In the genomic region with DNA sequence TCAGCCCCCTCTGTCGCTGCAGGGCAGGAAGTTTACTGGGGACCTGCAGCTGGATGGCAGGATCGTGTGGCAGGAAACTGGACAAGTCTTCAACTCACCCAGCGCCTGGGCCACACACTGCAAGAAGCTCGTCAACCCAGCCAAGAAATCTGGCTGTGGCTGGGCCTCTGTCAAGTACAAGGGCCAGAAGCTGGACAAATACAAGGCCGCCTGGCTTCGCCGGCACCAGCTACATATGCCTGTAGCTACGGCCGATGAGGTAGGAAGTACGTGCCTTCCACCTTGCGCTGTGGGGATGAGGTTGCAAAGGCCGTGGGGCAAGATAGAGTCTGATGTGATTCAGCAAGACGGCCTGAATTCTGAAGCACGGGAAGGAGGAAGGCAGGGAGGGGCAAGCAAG, we compare ENCODE assay signal across 8 mouse cellular contexts. TPM values are rescaled to one million over a fixed set of nuclear protein-coding genes. Genes with fewer than 3 reads are reported as not detected.
DNase-seq lines count a peak whose midpoint lies in the region; ATAC-seq and TF ChIP-seq lines count a peak whose summit lies in the region.

No protein-coding gene starts in this region.

- no peak for TF ChIP-seq CTCF in heart, postnatal 0 days (IDR thresholded peaks at IDR 0.05; ENCODE audit: low read depth)

- H3K27ac ChIP-seq in heart, postnatal 0 days (ENCODE audit: low read depth), result no peak overlapping the region
- 0 out of 2 replicates have a peak overlapping the region, but pooled peaks have one; percentile 92 for H3K27ac ChIP-seq in embryonic facial prominence, embryonic 10.5 days (replicated peaks)
- no peak overlapping the region for H3K27ac ChIP-seq in hindbrain, embryonic 16.5 days (ENCODE audit: low read depth, low read length)
- peak overlapping the region; percentile 97; the same call in 1 of the 2 replicates for H3K27ac ChIP-seq in midbrain, embryonic 15.5 days

- H3K4me2 ChIP-seq in heart, postnatal 0 days (ENCODE audit: low read depth, low read length), result peak overlapping the region; percentile 98; the same call in 1 of the 2 replicates
- peak overlapping the region; percentile 100 for H3K4me2 ChIP-seq in hindbrain, embryonic 16.5 days (ENCODE audit: low read length)
- peak overlapping the region; percentile 96 for H3K4me2 ChIP-seq in midbrain, embryonic 15.5 days

- no peak for DNase-seq in heart, postnatal 0 days (ENCODE audit: low spot score)
- DNase-seq in heart, postnatal 4 days, result no peak
- no peak for DNase-seq in embryonic facial prominence, embryonic 10.5 days (ENCODE audit: low spot score)
- no peak for DNase-seq in spleen, postnatal 4 days (ENCODE audit: low spot score in 2 of 2)
- no peak for DNase-seq in layer of hippocampus, postnatal 36 days
- DNase-seq in urinary bladder, postnatal 10 days (ENCODE audit: low spot score), result no peak

- 62% methylated on average over 14 of the region's 14 CpGs for WGBS in heart, postnatal 0 days
- 68% methylated on average over 14 of the region's 14 CpGs for WGBS in embryonic facial prominence, embryonic 10.5 days
- 67% methylated on average over 14 of the region's 14 CpGs for WGBS in hindbrain, embryonic 16.5 days
- WGBS in midbrain, embryonic 15.5 days, result 67% methylated on average over 14 of the region's 14 CpGs

- H3K9ac ChIP-seq in heart, postnatal 0 days (replicated peaks; ENCODE audit: low read depth, low read length), result no peak overlapping the region
- peak overlapping the region; percentile 94 for H3K9ac ChIP-seq in hindbrain, embryonic 16.5 days (ENCODE audit: low read depth, low read length)
- H3K9ac ChIP-seq in midbrain, embryonic 15.5 days, result peak overlapping the region; percentile 84

- TF ChIP-seq EP300 in heart, postnatal 0 days (IDR thresholded peaks at IDR 0.05; ENCODE audit: low read depth), result no peak

- H3K36me3 ChIP-seq in heart, postnatal 0 days (replicated peaks; ENCODE audit: control insufficient read depth, insufficient read depth, low read length), result peaks cover 29% of the 10 kb centered on the region
- peaks cover 45% of the 10 kb centered on the region for H3K36me3 ChIP-seq in embryonic facial prominence, embryonic 10.5 days (replicated peaks)
- peaks cover 25% of the 10 kb centered on the region for H3K36me3 ChIP-seq in hindbrain, embryonic 16.5 days (ENCODE audit: control insufficient read depth, insufficient read depth, low read length)
- peaks cover 27% of the 10 kb centered on the region for H3K36me3 ChIP-seq in midbrain, embryonic 15.5 days (replicated peaks)

- H3K4me1 ChIP-seq in heart, postnatal 0 days (ENCODE audit: control insufficient read depth, insufficient read depth), result peaks cover 16% of the 10 kb centered on the region
- H3K4me1 ChIP-seq in embryonic facial prominence, embryonic 10.5 days, result peaks cover 40% of the 10 kb centered on the region
- peaks cover 25% of the 10 kb centered on the region for H3K4me1 ChIP-seq in hindbrain, embryonic 16.5 days (ENCODE audit: control insufficient read depth, insufficient read depth, low read depth, low read length)
- H3K4me1 ChIP-seq in midbrain, embryonic 15.5 days, result peaks cover 33% of the 10 kb centered on the region

- no peaks in the 10 kb centered on the region for H3K9me3 ChIP-seq in heart, postnatal 0 days (replicated peaks; ENCODE audit: control insufficient read depth, low read length)
- H3K9me3 ChIP-seq in embryonic facial prominence, embryonic 10.5 days, result no peaks in the 10 kb centered on the region
- H3K9me3 ChIP-seq in hindbrain, embryonic 16.5 days (ENCODE audit: control insufficient read depth, low read length), result no peaks in the 10 kb centered on the region
- no peaks in the 10 kb centered on the region for H3K9me3 ChIP-seq in midbrain, embryonic 15.5 days

- peak overlapping the region; percentile 91 for H3K4me3 ChIP-seq in heart, postnatal 0 days (ENCODE audit: low read depth, low read length)
- peak overlapping the region; percentile 81 for H3K4me3 ChIP-seq in embryonic facial prominence, embryonic 10.5 days
- H3K4me3 ChIP-seq in hindbrain, embryonic 16.5 days (ENCODE audit: low read length), result peak overlapping the region; percentile 94
- H3K4me3 ChIP-seq in midbrain, embryonic 15.5 days, result peak overlapping the region; percentile 71

- no peaks in the 10 kb centered on the region for H3K27me3 ChIP-seq in heart, postnatal 0 days (ENCODE audit: control insufficient read depth, insufficient read depth, low read length)
- 0 out of 2 replicates have a peak, but pooled peaks cover 3% of the 10 kb centered on the region for H3K27me3 ChIP-seq in embryonic facial prominence, embryonic 10.5 days (replicated peaks; ENCODE audit: low read depth, poor library complexity, severe bottlenecking)
- H3K27me3 ChIP-seq in hindbrain, embryonic 16.5 days (replicated peaks; ENCODE audit: control insufficient read depth, insufficient read depth, low read length), result no peaks in the 10 kb centered on the region
- no peaks in the 10 kb centered on the region for H3K27me3 ChIP-seq in midbrain, embryonic 15.5 days (replicated peaks)

- ATAC-seq in heart, postnatal 0 days (ENCODE audit: insufficient read depth, low read depth), result no peak
- no peak for ATAC-seq in hindbrain, embryonic 16.5 days
- no peak for ATAC-seq in midbrain, embryonic 15.5 days (replicated peaks)

RNA-seq across cellular contexts. Expression of gene Mpnd, which starts 4.7 kb away (rescaled TPM):
- total RNA-seq in heart, postnatal 0 days (2014; rRNA removed; ENCODE audit: low replicate concordance), result 100 and 114 TPM in 2 replicates
- 42.5 and 42.9 TPM in 2 replicates for polyA plus RNA-seq in heart, postnatal 0 days (2015; fragmentation: Nextera tagmentation; extraction: Ambion mirVana)
- total RNA-seq in heart, postnatal 4 days (2021), result 10 to 100 TPM; 42.7 to 44.7 TPM
- polyA plus RNA-seq in embryonic facial prominence, embryonic 10.5 days (2016; fragmentation: Nextera tagmentation; extraction: Ambion mirVana), result 126 and 135 TPM in 2 replicates
- polyA plus RNA-seq in hindbrain, embryonic 16.5 days (2015; fragmentation: Nextera tagmentation; extraction: Ambion mirVana), result 119 and 127 TPM in 2 replicates
- polyA plus RNA-seq in midbrain, embryonic 15.5 days (2015; fragmentation: Nextera tagmentation; extraction: Ambion mirVana), result 152 and 167 TPM in 2 replicates
- total RNA-seq in layer of hippocampus, postnatal 36 days (2021), result 100 to 1,000 TPM in 1 of 2 experiments, 10 to 100 TPM in 1; 95.5 to 102 TPM

RNA-seq across cellular contexts. Expression of gene Stap2, which starts 4.9 kb away (rescaled TPM):
- 14.3 and 23.7 TPM in 2 replicates for total RNA-seq in heart, postnatal 0 days (2014; rRNA removed; ENCODE audit: low replicate concordance)
- 16.0 and 17.2 TPM in 2 replicates for polyA plus RNA-seq in heart, postnatal 0 days (2015; fragmentation: Nextera tagmentation; extraction: Ambion mirVana)
- total RNA-seq in heart, postnatal 4 days (2021), result 10 to 100 TPM; 13.3 to 15.2 TPM
- 8.2 and 8.8 TPM in 2 replicates for polyA plus RNA-seq in embryonic facial prominence, embryonic 10.5 days (2016; fragmentation: Nextera tagmentation; extraction: Ambion mirVana)
- 6.5 and 6.8 TPM in 2 replicates for polyA plus RNA-seq in hindbrain, embryonic 16.5 days (2015; fragmentation: Nextera tagmentation; extraction: Ambion mirVana)
- 5.8 and 6.0 TPM in 2 replicates for polyA plus RNA-seq in midbrain, embryonic 15.5 days (2015; fragmentation: Nextera tagmentation; extraction: Ambion mirVana)
- total RNA-seq in layer of hippocampus, postnatal 36 days (2021), result 1 to 10 TPM; 2.1 TPM

RNA-seq across cellular contexts. Expression of gene Fsd1, which starts 23.9 kb away (rescaled TPM):
- not detected in 2 replicates for total RNA-seq in heart, postnatal 0 days (2014; rRNA removed; ENCODE audit: low replicate concordance)
- 0.26 and 0.51 TPM in 2 replicates for polyA plus RNA-seq in heart, postnatal 0 days (2015; fragmentation: Nextera tagmentation; extraction: Ambion mirVana)
- total RNA-seq in heart, postnatal 4 days (2021), result 1 to 10 TPM in 1 of 2 experiments, under 1 TPM in 1; 0.34 to 1.5 TPM
- polyA plus RNA-seq in embryonic facial prominence, embryonic 10.5 days (2016; fragmentation: Nextera tagmentation; extraction: Ambion mirVana), result 63.3 and 69.4 TPM in 2 replicates
- polyA plus RNA-seq in hindbrain, embryonic 16.5 days (2015; fragmentation: Nextera tagmentation; extraction: Ambion mirVana), result 227 and 252 TPM in 2 replicates
- polyA plus RNA-seq in midbrain, embryonic 15.5 days (2015; fragmentation: Nextera tagmentation; extraction: Ambion mirVana), result 203 and 208 TPM in 2 replicates
- 10 to 100 TPM; 70.1 to 75.8 TPM for total RNA-seq in layer of hippocampus, postnatal 36 days (2021)

RNA-seq across cellular contexts. Expression of gene Sh3gl1, which starts 26.2 kb away (rescaled TPM):
- 45.8 and 61.1 TPM in 2 replicates for total RNA-seq in heart, postnatal 0 days (2014; rRNA removed; ENCODE audit: low replicate concordance)
- 43.5 and 49.5 TPM in 2 replicates for polyA plus RNA-seq in heart, postnatal 0 days (2015; fragmentation: Nextera tagmentation; extraction: Ambion mirVana)
- 10 to 100 TPM; 37.8 to 38.5 TPM for total RNA-seq in heart, postnatal 4 days (2021)
- polyA plus RNA-seq in embryonic facial prominence, embryonic 10.5 days (2016; fragmentation: Nextera tagmentation; extraction: Ambion mirVana), result 170 and 173 TPM in 2 replicates
- 106 and 112 TPM in 2 replicates for polyA plus RNA-seq in hindbrain, embryonic 16.5 days (2015; fragmentation: Nextera tagmentation; extraction: Ambion mirVana)
- polyA plus RNA-seq in midbrain, embryonic 15.5 days (2015; fragmentation: Nextera tagmentation; extraction: Ambion mirVana), result 117 and 119 TPM in 2 replicates
- 10 to 100 TPM; 61.5 to 69.6 TPM for total RNA-seq in layer of hippocampus, postnatal 36 days (2021)

RNA-seq across cellular contexts. Expression of gene Chaf1a, which starts 30.0 kb away (rescaled TPM):
- total RNA-seq in heart, postnatal 0 days (2014; rRNA removed; ENCODE audit: low replicate concordance), result 2.8 and 8.3 TPM in 2 replicates
- 2.9 and 3.0 TPM in 2 replicates for polyA plus RNA-seq in heart, postnatal 0 days (2015; fragmentation: Nextera tagmentation; extraction: Ambion mirVana)
- 10 to 100 TPM; 13.3 to 14.8 TPM for total RNA-seq in heart, postnatal 4 days (2021)
- polyA plus RNA-seq in embryonic facial prominence, embryonic 10.5 days (2016; fragmentation: Nextera tagmentation; extraction: Ambion mirVana), result 50.7 and 52.3 TPM in 2 replicates
- polyA plus RNA-seq in hindbrain, embryonic 16.5 days (2015; fragmentation: Nextera tagmentation; extraction: Ambion mirVana), result 4.5 and 6.7 TPM in 2 replicates
- 5.0 and 5.5 TPM in 2 replicates for polyA plus RNA-seq in midbrain, embryonic 15.5 days (2015; fragmentation: Nextera tagmentation; extraction: Ambion mirVana)
- total RNA-seq in layer of hippocampus, postnatal 36 days (2021), result 1 to 10 TPM; 2.5 to 3.6 TPM

Comparison
In these comparisons a context has a peak if more than half of its experiments do, and no peak if none do; other contexts are left out.
1. H3K27ac ChIP-seq: peak in embryonic facial prominence, embryonic 10.5 days (single experiment) and midbrain, embryonic 15.5 days (single experiment); none in heart, postnatal 0 days (single experiment) and hindbrain, embryonic 16.5 days (single experiment).
2. RNA of gene Fsd1, which starts 23.9 kb away (polyA plus RNA-seq): 227 to 252 TPM in hindbrain, embryonic 16.5 days, 203 to 208 TPM in midbrain, embryonic 15.5 days and 63.3 to 69.4 TPM in embryonic facial prominence, embryonic 10.5 days; 0.26 to 0.51 TPM in heart, postnatal 0 days; every median in the first group is over 10 times any median in the second.
3. Peak in every context shown above with its lines, with median percentiles within 50 percentile points of each other: H3K4me2 ChIP-seq and H3K4me3 ChIP-seq.